Mouse (Mus musculus) olfactory bulb, adult 2 months (tissue): Measurements from ENCODE around the gene Olfr596.

Experiments used
- CTCF ChIP-seq: fragments of 200-500 bp; IDR thresholded peaks from 2 replicates; pipeline ENCODE4 v1.5.1; 2012; ENCODE audit warnings: low read depth, mild to moderate bottlenecking, low read length, moderate library complexity; ENCODE audit not compliant: insufficient read depth
- POLR2A ChIP-seq: fragments of 200-500 bp; IDR thresholded peaks from 2 replicates; pipeline ENCODE4 v1.6.1; 2012; ENCODE audit warnings: mild to moderate bottlenecking, low read depth, low read length, moderate library complexity; ENCODE audit not compliant: insufficient read depth

DNA sequence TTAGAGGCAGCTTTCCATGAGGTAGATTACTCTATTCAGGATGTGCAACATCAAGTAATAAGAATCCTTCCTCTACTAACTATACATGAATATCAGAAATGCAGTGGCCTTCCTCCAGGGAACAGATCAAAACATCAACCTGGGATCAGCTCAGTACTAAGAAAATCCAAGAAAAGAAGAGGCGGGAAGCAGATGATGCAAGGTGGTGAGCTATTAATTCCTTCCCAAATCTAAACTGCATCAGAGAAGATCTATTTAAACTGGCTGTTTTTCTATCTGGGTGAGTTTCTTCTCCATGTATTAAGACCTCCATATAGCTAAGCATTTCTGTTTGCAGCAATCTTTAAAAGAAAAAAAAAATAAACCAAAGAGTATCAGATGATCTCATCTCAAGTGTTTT is 30.2 kb downstream of the Olfr596 start, which contains the start of gene Olfr599:
- no peak for TF ChIP-seq CTCF
- no peak for TF ChIP-seq POLR2A
